Mouse (Mus musculus): ENCODE results near the gene Slc25a51. TPM values are rescaled to one million over a fixed set of nuclear protein-coding genes. Genes with fewer than 3 reads are reported as not detected.

Slc25a51 gene
- polyA plus RNA-seq, 1 experiment: 45.7 TPM

GRCm38 (mm10) chr4:45407001-45407702 is 1.4 kb downstream of the Slc25a51 start:
- Histone ChIP-seq H3K4me1 (ENCODE audit: control insufficient read depth, insufficient read depth, low read length) (no peaks in the 10 kb centered on the region), H3K27ac (ENCODE audit: insufficient read depth, low read length) (no peak overlapping the region), H3K36me3 (ENCODE audit: control insufficient read depth, insufficient read depth, low read length, poor library complexity, severe bottlenecking) (peaks cover 2% of the 10 kb centered on the region; the same call in 1 of the 2 replicates), H3K4me3 (ENCODE audit: low read depth, low read length) (no peak overlapping the region), H3K9ac (ENCODE audit: low read depth, poor library complexity, severe bottlenecking) (no peak overlapping the region; the same call in 1 of the 2 replicates), H3K27me3 (ENCODE audit: control insufficient read depth, insufficient read depth, low read length, poor library complexity, severe bottlenecking) (no peaks in the 10 kb centered on the region), H3K9me3 (replicated peaks; ENCODE audit: control insufficient read depth, insufficient read depth, low read length, poor library complexity, severe bottlenecking) (no peaks in the 10 kb centered on the region)
- TF ChIP-seq EP300 (IDR thresholded peaks at IDR 0.05; ENCODE audit: insufficient read depth, low read depth, low read length) (no peak), CTCF (IDR thresholded peaks at IDR 0.05; ENCODE audit: low read depth, low read length) (no peak), POLR2A (IDR thresholded peaks at IDR 0.05; ENCODE audit: insufficient read depth, low read length) (no peak)

- Histone ChIP-seq H3K36me3 (ENCODE audit: control insufficient read depth, insufficient read depth, low read length, poor library complexity, severe bottlenecking) (peaks cover 2% of the 10 kb centered on the region; the same call in 1 of the 2 replicates), H3K27me3 (ENCODE audit: control insufficient read depth, insufficient read depth, low read length, poor library complexity, severe bottlenecking) (no peaks in the 10 kb centered on the region), H3K4me1 (ENCODE audit: control insufficient read depth, insufficient read depth, low read length) (no peaks in the 10 kb centered on the region), H3K9me3 (replicated peaks; ENCODE audit: control insufficient read depth, insufficient read depth, low read length, poor library complexity, severe bottlenecking) (no peaks in the 10 kb centered on the region), H3K27ac (ENCODE audit: insufficient read depth, low read length) (no peak overlapping the region), H3K4me3 (ENCODE audit: low read depth, low read length) (no peak overlapping the region), H3K9ac (ENCODE audit: low read depth, poor library complexity, severe bottlenecking) (no peak overlapping the region)
- TF ChIP-seq EP300 (IDR thresholded peaks at IDR 0.05; ENCODE audit: insufficient read depth, low read depth, low read length) (no peak), CTCF (IDR thresholded peaks at IDR 0.05; ENCODE audit: low read depth, low read length) (no peak), POLR2A (IDR thresholded peaks at IDR 0.05; ENCODE audit: insufficient read depth, low read length) (no peak)
These were observed 2.2 kb downstream of the Slc25a51 start for GRCm38 (mm10) chr4:45406397-45406796.

GRCm38 (mm10) chr4:45405315-45405714 is 3.3 kb downstream of the Slc25a51 start:
- H3K4me3 ChIP-seq (ENCODE audit: low read depth, low read length): no peak overlapping the region
- H3K27ac ChIP-seq (ENCODE audit: insufficient read depth, low read length): no peak overlapping the region
- H3K9me3 ChIP-seq (replicated peaks; ENCODE audit: control insufficient read depth, insufficient read depth, low read length, poor library complexity, severe bottlenecking): no peaks in the 10 kb centered on the region
- peaks cover 2% of the 10 kb centered on the region; the same call in 1 of the 2 replicates for H3K36me3 ChIP-seq (ENCODE audit: control insufficient read depth, insufficient read depth, low read length, poor library complexity, severe bottlenecking)
- H3K27me3 ChIP-seq (ENCODE audit: control insufficient read depth, insufficient read depth, low read length, poor library complexity, severe bottlenecking): no peaks in the 10 kb centered on the region
- H3K9ac ChIP-seq (ENCODE audit: low read depth, poor library complexity, severe bottlenecking): no peak overlapping the region
- TF ChIP-seq POLR2A (IDR thresholded peaks at IDR 0.05; ENCODE audit: insufficient read depth, low read length) (no peak), CTCF (IDR thresholded peaks at IDR 0.05; ENCODE audit: low read depth, low read length) (no peak), EP300 (IDR thresholded peaks at IDR 0.05; ENCODE audit: insufficient read depth, low read depth, low read length) (no peak)
- H3K4me1 ChIP-seq (ENCODE audit: control insufficient read depth, insufficient read depth, low read length): no peaks in the 10 kb centered on the region

- no peak overlapping the region for H3K27ac ChIP-seq (ENCODE audit: insufficient read depth, low read length)
- TF ChIP-seq CTCF (IDR thresholded peaks at IDR 0.05; ENCODE audit: low read depth, low read length): no peak
- TF ChIP-seq EP300 (IDR thresholded peaks at IDR 0.05; ENCODE audit: insufficient read depth, low read depth, low read length): no peak
- TF ChIP-seq POLR2A (IDR thresholded peaks at IDR 0.05; ENCODE audit: insufficient read depth, low read length): no peak
- no peaks in the 10 kb centered on the region for H3K9me3 ChIP-seq (replicated peaks; ENCODE audit: control insufficient read depth, insufficient read depth, low read length, poor library complexity, severe bottlenecking)
- no peaks in the 10 kb centered on the region for H3K27me3 ChIP-seq (ENCODE audit: control insufficient read depth, insufficient read depth, low read length, poor library complexity, severe bottlenecking)
- no peak overlapping the region for H3K9ac ChIP-seq (ENCODE audit: low read depth, poor library complexity, severe bottlenecking)
- H3K36me3 ChIP-seq (ENCODE audit: control insufficient read depth, insufficient read depth, low read length, poor library complexity, severe bottlenecking): peaks cover 7% of the 10 kb centered on the region
- H3K4me1 ChIP-seq (ENCODE audit: control insufficient read depth, insufficient read depth, low read length): no peaks in the 10 kb centered on the region
- no peak overlapping the region for H3K4me3 ChIP-seq (ENCODE audit: low read depth, low read length)
These were observed 4.5 kb downstream of the Slc25a51 start for GRCm38 (mm10) chr4:45404086-45404485.

GRCm38 (mm10) chr4:45403499-45403878 is 5.1 kb downstream of the Slc25a51 start:
- Histone ChIP-seq H3K27me3 (ENCODE audit: control insufficient read depth, insufficient read depth, low read length, poor library complexity, severe bottlenecking) (no peaks in the 10 kb centered on the region), H3K4me1 (ENCODE audit: control insufficient read depth, insufficient read depth, low read length) (no peaks in the 10 kb centered on the region), H3K27ac (ENCODE audit: insufficient read depth, low read length) (no peak overlapping the region)

GRCm38 (mm10) chr4:45402878-45403498 is 5.6 kb downstream of the Slc25a51 start:
- no peaks in the 10 kb centered on the region for H3K4me1 ChIP-seq (ENCODE audit: control insufficient read depth, insufficient read depth, low read length)
- H3K27ac ChIP-seq (ENCODE audit: insufficient read depth, low read length): no peak overlapping the region
- peaks cover 14% of the 10 kb centered on the region for H3K36me3 ChIP-seq (ENCODE audit: control insufficient read depth, insufficient read depth, low read length, poor library complexity, severe bottlenecking)
- H3K4me3 ChIP-seq (ENCODE audit: low read depth, low read length): no peak overlapping the region
- no peak overlapping the region for H3K9ac ChIP-seq (ENCODE audit: low read depth, poor library complexity, severe bottlenecking)
- no peaks in the 10 kb centered on the region for H3K27me3 ChIP-seq (ENCODE audit: control insufficient read depth, insufficient read depth, low read length, poor library complexity, severe bottlenecking)
- H3K9me3 ChIP-seq (replicated peaks; ENCODE audit: control insufficient read depth, insufficient read depth, low read length, poor library complexity, severe bottlenecking): no peaks in the 10 kb centered on the region
- no peak for TF ChIP-seq EP300 (IDR thresholded peaks at IDR 0.05; ENCODE audit: insufficient read depth, low read depth, low read length)
- no peak for TF ChIP-seq CTCF (IDR thresholded peaks at IDR 0.05; ENCODE audit: low read depth, low read length)
- TF ChIP-seq POLR2A (IDR thresholded peaks at IDR 0.05; ENCODE audit: insufficient read depth, low read length): no peak

More at GRCm38 (mm10) chr4:45403499-45403878, 5.1 kb downstream of the Slc25a51 start:
- no peak overlapping the region for H3K9ac ChIP-seq (ENCODE audit: low read depth, poor library complexity, severe bottlenecking)
- H3K4me3 ChIP-seq (ENCODE audit: low read depth, low read length): no peak overlapping the region
- no peak for TF ChIP-seq CTCF (IDR thresholded peaks at IDR 0.05; ENCODE audit: low read depth, low read length)
- TF ChIP-seq EP300 (IDR thresholded peaks at IDR 0.05; ENCODE audit: insufficient read depth, low read depth, low read length): no peak
- no peak for TF ChIP-seq POLR2A (IDR thresholded peaks at IDR 0.05; ENCODE audit: insufficient read depth, low read length)
- peaks cover 12% of the 10 kb centered on the region for H3K36me3 ChIP-seq (ENCODE audit: control insufficient read depth, insufficient read depth, low read length, poor library complexity, severe bottlenecking)
- no peaks in the 10 kb centered on the region for H3K9me3 ChIP-seq (replicated peaks; ENCODE audit: control insufficient read depth, insufficient read depth, low read length, poor library complexity, severe bottlenecking)
